Mouse (Mus musculus) spleen, adult 2 months (tissue): ENCODE measurements around the gene Apobec2.

Source experiments
- CTCF ChIP-seq: fragments of 200-500 bp; IDR thresholded peaks from 2 replicates; pipeline ENCODE4 v1.5.1; 2011; ENCODE audit warnings: mild to moderate bottlenecking, inconsistent platforms; ENCODE audit not compliant: insufficient read depth, insufficient read length, insufficient replicate concordance; ENCODE audit errors: extremely low read depth
- POLR2A ChIP-seq: fragments of 200-500 bp; IDR thresholded peaks from 2 replicates; pipeline ENCODE4 v1.6.1; 2011; ENCODE audit warnings: low read depth, low read length, inconsistent platforms

DNA sequence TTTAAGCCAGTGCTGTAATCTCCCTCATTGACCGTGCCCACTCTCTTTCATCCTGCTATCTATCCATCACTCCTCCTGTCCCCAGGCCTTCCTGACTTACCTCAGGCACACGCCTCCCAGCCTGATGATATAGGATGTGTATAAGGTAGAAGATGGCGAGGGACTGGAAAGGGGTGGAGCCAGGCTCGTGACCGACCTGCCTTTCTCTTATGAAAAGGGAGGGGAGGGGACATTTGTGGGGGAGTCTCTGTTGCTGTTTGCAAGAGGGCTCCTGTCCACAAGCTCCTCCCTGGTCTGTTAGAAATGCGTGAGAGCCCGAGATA lies 18.6 kb upstream of the Apobec2 start, which contains the start of gene Tspo2:
- TF ChIP-seq POLR2A (no peak), CTCF (no peak)
